Mouse (Mus musculus) lung, embryonic 14.5 days (tissue): ENCODE data around the gene Gm17359. TPM values are rescaled to one million over a fixed set of nuclear protein-coding genes. Genes with fewer than 3 reads are reported as not detected.
A peak's percentile ranks its signal among the peaks of the same experiment; 100 is the strongest.

Experiments
- ATAC-seq: fragments of 200-750 bp; cut with Nextera tagmentation; 2 replicates; pipeline ENCODE4 v1.8.0; 2017; ENCODE audit warnings: mild to moderate bottlenecking, moderate TSS enrichment, moderate library complexity; ENCODE audit not compliant: insufficient read depth
- DNase-seq: peaks from one replicate; pipeline ENCODE4 v3.0.0-alpha.2; 2015
- H3K27ac ChIP-seq: fragments of 300-500 bp; sonication (generic); 2 replicates; pipeline ENCODE4 v1.5.1; 2014; ENCODE audit warnings: low read depth, mild to moderate bottlenecking, moderate library complexity
- H3K27me3 ChIP-seq: fragments of 300-500 bp; sonication (generic); 2 replicates; pipeline ENCODE4 v1.6.1; 2014; ENCODE audit warnings: low read length, control low read depth; ENCODE audit not compliant: insufficient read depth
- H3K36me3 ChIP-seq: fragments of 300-500 bp; sonication (generic); 2 replicates; pipeline ENCODE4 v1.6.1; 2014; ENCODE audit warnings: control low read depth; ENCODE audit not compliant: insufficient read depth
- H3K4me1 ChIP-seq: fragments of 300-500 bp; sonication (generic); 2 replicates; pipeline ENCODE4 v1.6.1; 2014; ENCODE audit warnings: antibody characterized with exemption, control low read depth; ENCODE audit not compliant: insufficient read depth
- H3K4me2 ChIP-seq: fragments of 300-500 bp; sonication (generic); 2 replicates; pipeline ENCODE4 v1.6.1; 2014; ENCODE audit warnings: mild to moderate bottlenecking
- H3K4me3 ChIP-seq: fragments of 300-500 bp; sonication (generic); 2 replicates; pipeline ENCODE4 v1.5.1; 2014; ENCODE audit warnings: low read depth, low read length
- H3K9ac ChIP-seq: fragments of 300-500 bp; sonication (generic); 2 replicates; pipeline ENCODE4 v1.6.1; 2014
- H3K9me3 ChIP-seq: fragments of 300-500 bp; sonication (generic); 2 replicates; pipeline ENCODE4 v1.6.1; 2016; ENCODE audit warnings: low read depth, low read length, control low read depth
- CTCF ChIP-seq: IDR thresholded peaks from 2 replicates; pipeline ENCODE4 v1.5.1; 2016; ENCODE audit warnings: antibody characterized with exemption, low read depth
- WGBS: fragments of 180-500 bp; shearing (Covaris S2); extraction: QIAGEN DNeasy Blood & Tissue Kit; methylation state at CpG from one replicate; pipeline ENCODE4 v1.1.7; 2014; 5-methylcytosine and 5-hydroxymethylcytosine counted together
- polyA plus RNA-seq: library from polyadenylated mRNA; unstranded; fragments of >200 nt; fragmentation: Nextera tagmentation; extraction: Ambion mirVana; gene quantifications from 2 replicates; pipeline ENCODE4 v1.2.1, GENCODE M21; 2014

The Gm17359 gene
- polyA plus RNA-seq, 1 experiment from 2014 or later, result not detected

DNA sequence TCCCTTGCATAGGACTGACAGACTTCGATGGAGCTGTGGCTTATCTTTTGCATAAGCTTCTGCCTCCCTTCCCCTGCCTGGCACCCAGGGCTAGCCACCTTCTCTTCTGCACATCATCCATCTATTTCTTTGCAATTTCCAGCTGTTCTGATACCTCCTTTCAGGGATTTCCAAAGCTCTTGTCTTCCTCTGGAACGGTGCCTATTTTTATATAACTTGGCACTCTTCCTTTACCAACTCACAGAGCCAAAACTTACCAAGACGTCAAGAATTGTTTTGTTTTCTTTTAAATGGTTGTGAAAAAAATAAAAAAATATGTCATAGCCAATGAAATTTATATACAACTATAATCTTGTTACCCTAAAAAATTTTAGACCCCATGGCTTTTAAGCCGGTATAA, 64.1 kb downstream of the Gm17359 start:
- ATAC-seq, result no peak
- no peaks in the 10 kb centered on the region for H3K9me3 ChIP-seq
- no peak overlapping the region for H3K27ac ChIP-seq
- no peak for TF ChIP-seq CTCF
- DNase-seq, result peak; percentile 56
- H3K4me2 ChIP-seq, result no peak overlapping the region
- no peaks in the 10 kb centered on the region for H3K27me3 ChIP-seq
- H3K36me3 ChIP-seq, result no peaks in the 10 kb centered on the region
- WGBS, result 39% methylated on average over 4 of the region's 4 CpGs
- H3K4me1 ChIP-seq, result 0 out of 2 replicates have a peak, but pooled peaks cover 3% of the 10 kb centered on the region
- H3K9ac ChIP-seq, result no peak overlapping the region
- no peak overlapping the region for H3K4me3 ChIP-seq

DNA sequence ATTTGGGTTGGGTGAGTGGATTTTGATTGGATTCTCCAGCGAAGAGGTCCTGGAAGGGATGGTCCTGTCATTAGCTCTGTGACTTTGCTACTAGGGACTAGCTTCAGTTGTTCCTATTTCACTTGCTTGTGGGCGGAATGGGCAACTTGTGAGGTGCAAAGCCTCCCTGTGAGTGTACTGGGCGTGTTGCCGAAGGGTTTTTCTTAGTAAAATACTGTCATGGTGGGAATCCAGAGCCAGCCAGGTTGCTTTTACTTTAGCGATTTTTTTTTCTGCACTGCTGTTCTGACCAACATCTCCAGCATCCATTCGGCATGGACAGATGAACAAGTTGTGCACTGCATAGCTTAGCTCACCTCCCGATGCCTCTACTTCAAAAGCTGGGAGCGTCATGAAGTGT, 65.6 kb downstream of the Gm17359 start:
- no peak for TF ChIP-seq CTCF

DNA sequence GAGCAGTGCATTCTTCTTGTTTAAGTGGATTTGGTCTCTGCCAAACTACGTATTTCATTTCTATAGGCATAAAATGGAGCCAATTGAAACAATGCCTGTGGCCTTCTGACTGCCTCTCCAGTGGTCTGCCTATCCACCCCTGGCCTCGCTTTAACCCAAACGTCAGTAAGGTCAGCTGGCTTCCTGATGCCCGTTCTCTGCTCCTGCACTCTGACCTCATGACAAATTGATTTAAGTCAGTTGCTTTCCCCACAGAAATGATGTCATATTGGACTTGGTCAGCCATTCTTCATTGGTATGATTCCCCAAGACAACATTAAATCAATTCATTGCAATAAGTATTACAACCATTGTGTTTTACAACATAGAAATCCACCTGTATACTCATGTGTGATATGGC, 72.1 kb downstream of the Gm17359 start:
- Histone ChIP-seq H3K4me1 (no peaks in the 10 kb centered on the region), H3K9ac (no peak overlapping the region), H3K36me3 (no peaks in the 10 kb centered on the region), H3K27ac (no peak overlapping the region), H3K9me3 (no peaks in the 10 kb centered on the region), H3K4me2 (no peak overlapping the region), H3K4me3 (no peak overlapping the region), H3K27me3 (no peaks in the 10 kb centered on the region)
- 53% methylated on average over 4 of the region's 4 CpGs for WGBS
- no peak for DNase-seq
- no peak for ATAC-seq
- no peak for TF ChIP-seq CTCF

More for the DNA sequence above, 65.6 kb downstream of the Gm17359 start:
- Histone ChIP-seq H3K9me3 (no peaks in the 10 kb centered on the region), H3K4me3 (no peak overlapping the region), H3K4me2 (no peak overlapping the region), H3K27me3 (no peaks in the 10 kb centered on the region), H3K36me3 (no peaks in the 10 kb centered on the region), H3K27ac (no peak overlapping the region), H3K4me1 (0 out of 2 replicates have a peak, but pooled peaks cover 3% of the 10 kb centered on the region), H3K9ac (no peak overlapping the region)
- ATAC-seq (no peak), DNase-seq (no peak)
- 87% methylated on average over 8 of the region's 8 CpGs for WGBS

DNA sequence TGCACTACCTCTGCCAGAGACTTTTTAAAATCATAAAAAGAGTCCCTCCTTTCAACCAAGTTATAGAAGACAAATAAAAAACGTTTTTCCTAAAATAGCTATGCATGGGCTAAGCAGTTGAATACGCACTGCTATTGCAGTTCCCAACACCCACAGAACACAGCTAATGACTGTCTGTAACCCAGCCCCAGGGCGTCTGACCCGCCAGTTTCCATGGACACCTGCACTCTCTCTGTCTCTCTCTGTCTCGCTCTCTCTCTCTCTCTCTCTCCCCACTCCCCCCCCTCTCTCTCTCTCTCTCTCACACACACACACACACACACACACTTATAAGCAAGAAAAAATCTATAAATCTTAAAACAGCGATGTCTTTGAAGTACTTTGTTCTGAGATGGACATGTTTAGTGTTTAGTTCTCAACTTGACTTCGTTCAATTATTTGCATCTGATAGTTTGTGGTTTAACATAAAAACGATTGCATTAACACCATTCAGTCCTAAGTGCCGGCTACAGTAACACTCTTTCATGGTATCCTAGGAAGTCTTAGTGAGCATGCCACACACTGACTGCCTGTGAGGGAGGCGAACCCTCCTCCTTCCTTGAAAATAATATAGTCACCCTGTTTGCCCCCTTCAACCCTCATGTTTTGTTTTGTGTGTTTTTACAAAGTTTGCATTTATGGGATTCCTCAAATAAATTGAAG, 73.6 kb downstream of the Gm17359 start:
- WGBS, result 40% methylated on average over 10 of the region's 10 CpGs
- no peaks in the 10 kb centered on the region for H3K9me3 ChIP-seq
- no peak for ATAC-seq
- no peaks in the 10 kb centered on the region for H3K27me3 ChIP-seq
- H3K4me2 ChIP-seq, result no peak overlapping the region
- H3K4me1 ChIP-seq, result no peaks in the 10 kb centered on the region
- no peak for TF ChIP-seq CTCF
- H3K36me3 ChIP-seq, result no peaks in the 10 kb centered on the region
- no peak overlapping the region for H3K4me3 ChIP-seq
- H3K9ac ChIP-seq, result no peak overlapping the region
- H3K27ac ChIP-seq, result no peak overlapping the region
- no peak for DNase-seq

DNA sequence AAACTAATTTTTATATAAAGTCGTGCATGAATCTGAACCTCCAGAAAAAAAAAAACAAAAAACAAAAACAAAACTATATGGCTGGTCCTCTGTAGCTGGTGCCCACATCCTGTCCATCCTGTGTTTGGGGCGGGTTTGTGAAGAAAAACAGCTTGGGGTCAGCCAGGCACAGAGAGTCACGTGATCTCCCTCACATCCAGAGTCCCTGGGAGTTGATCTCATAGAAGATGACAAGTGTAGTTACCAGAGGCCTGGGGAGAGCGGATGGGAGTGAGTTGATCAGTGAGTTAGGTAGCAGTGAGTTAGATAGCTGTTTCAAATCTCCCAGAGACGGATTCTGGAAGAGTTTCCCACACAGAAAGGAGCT, 74.2 kb downstream of the Gm17359 start:
- no peaks in the 10 kb centered on the region for H3K36me3 ChIP-seq
- no peak overlapping the region for H3K9ac ChIP-seq
- TF ChIP-seq CTCF, result no peak
- no peak overlapping the region for H3K27ac ChIP-seq
- no peak overlapping the region for H3K4me2 ChIP-seq
- no peaks in the 10 kb centered on the region for H3K27me3 ChIP-seq
- WGBS, result 34% methylated on average over 5 of the region's 5 CpGs
- DNase-seq (peak; percentile 28), ATAC-seq (no peak)
- no peaks in the 10 kb centered on the region for H3K4me1 ChIP-seq
- no peaks in the 10 kb centered on the region for H3K9me3 ChIP-seq
- H3K4me3 ChIP-seq, result no peak overlapping the region

DNA sequence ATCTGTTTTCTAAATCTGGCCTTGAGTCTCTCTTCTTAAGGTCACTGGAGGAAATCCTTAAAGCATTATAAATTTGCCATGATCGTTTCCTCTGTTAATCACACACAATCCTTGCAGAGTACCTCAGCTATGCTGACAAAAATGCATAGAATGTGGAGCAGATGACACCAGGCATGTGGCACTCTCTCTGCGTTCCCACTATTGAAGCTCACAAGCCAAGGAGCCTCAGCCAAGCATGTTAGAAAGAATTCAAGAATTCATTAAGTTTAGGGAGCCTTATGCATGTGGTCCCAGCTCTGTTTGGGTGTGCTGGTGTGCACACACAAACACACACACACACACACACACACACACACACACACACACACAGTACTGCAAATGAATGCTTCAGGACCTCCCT, 75.2 kb downstream of the Gm17359 start:
- Histone ChIP-seq H3K9me3 (no peaks in the 10 kb centered on the region), H3K27me3 (no peaks in the 10 kb centered on the region), H3K36me3 (no peaks in the 10 kb centered on the region), H3K4me3 (no peak overlapping the region), H3K27ac (no peak overlapping the region), H3K9ac (no peak overlapping the region), H3K4me2 (no peak overlapping the region), H3K4me1 (no peaks in the 10 kb centered on the region)
- WGBS, result 32% methylated on average over 2 of the region's 2 CpGs
- ATAC-seq (no peak), DNase-seq (peak; percentile 8)
- TF ChIP-seq CTCF, result no peak

DNA sequence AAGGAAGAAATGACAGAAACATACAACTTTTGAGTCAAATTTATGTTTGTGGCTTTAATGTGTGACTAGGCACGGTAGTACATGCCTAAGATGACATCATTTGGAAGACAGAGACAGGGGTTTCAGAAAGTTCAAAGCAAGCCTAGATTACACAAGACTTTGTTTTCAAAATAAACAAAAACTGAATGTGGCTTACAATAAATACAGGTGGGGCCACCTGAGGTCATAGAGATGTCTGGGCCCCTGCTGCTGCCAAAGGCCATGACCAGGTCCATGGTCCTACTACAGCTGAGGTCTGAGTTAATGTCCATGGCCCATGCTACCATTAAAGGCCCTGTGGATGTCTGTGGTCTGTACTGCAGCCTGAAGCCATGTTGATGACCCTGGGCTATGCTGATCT, 77.0 kb downstream of the Gm17359 start:
- no peak overlapping the region for H3K4me2 ChIP-seq
- DNase-seq, result no peak

More for the DNA sequence above, 77.0 kb downstream of the Gm17359 start:
- H3K9ac ChIP-seq, result no peak overlapping the region
- no peak for TF ChIP-seq CTCF
- no peaks in the 10 kb centered on the region for H3K9me3 ChIP-seq
- ATAC-seq, result no peak
- no peaks in the 10 kb centered on the region for H3K4me1 ChIP-seq
- H3K27ac ChIP-seq, result no peak overlapping the region
- no peaks in the 10 kb centered on the region for H3K36me3 ChIP-seq
- 81% methylated on average over 1 of the region's 1 CpGs for WGBS
- no peak overlapping the region for H3K4me3 ChIP-seq
- H3K27me3 ChIP-seq, result no peaks in the 10 kb centered on the region
